Mouse (Mus musculus) left cerebral cortex, postnatal 10 days (tissue): ENCODE data around the gene Noxred1. TPM values are rescaled to one million over a fixed set of nuclear protein-coding genes. Genes with fewer than 3 reads are reported as not detected.
"Not testable (repeated sequence)": the region's sequence is repeated elsewhere in the genome, so short reads cannot be mapped to it uniquely, and the experiment has no call there.

Experiments
- DNase-seq, 2 experiments: peaks; one replicate each; pipeline ENCODE4 v3.0.0; 2021 to 2022; ENCODE audit warnings: low spot score in 2 of 2, mixed read lengths in 1 of 2; ENCODE audit errors: extremely low spot score in 1 of 2
- intact Hi-C: fragments of 180-260 bp; cut with DNase I; formaldehyde crosslinking; loops from one replicate; pipeline ENCODE4 v1.15.1; 2025
- total RNA-seq, 2 experiments: library from RNA; stranded (reverse); gene quantifications; 2 replicates each; pipeline ENCODE4 v1.2.3; 2021

Noxred1 gene
- under 1 TPM; 0.71 to 0.81 TPM for total RNA-seq

DNA sequence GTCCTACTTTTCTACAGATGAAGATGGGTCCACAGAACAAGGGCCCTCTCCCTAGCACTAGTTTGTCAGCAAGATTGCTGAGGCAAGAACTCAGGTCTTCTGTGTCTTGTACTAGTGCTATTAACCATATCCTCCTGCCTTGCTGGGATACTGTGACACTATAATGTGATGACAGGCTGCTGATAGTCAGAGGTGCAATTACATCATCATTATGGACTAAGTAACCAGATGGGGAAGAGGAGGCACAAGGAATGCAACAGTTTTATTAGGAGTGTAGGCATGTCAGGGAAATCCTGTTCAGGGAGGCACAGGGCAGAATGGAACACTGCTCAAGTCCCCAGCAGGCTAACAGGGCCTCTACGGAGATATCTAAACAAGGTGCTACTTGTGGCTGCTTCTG is at the start of gene Noxred1:
TSS of gene Noxred1 (minus strand) at position 101 of the 400 bp plus-strand sequence.
- intact Hi-C loops: no loop called here
- no peak for DNase-seq

DNA sequence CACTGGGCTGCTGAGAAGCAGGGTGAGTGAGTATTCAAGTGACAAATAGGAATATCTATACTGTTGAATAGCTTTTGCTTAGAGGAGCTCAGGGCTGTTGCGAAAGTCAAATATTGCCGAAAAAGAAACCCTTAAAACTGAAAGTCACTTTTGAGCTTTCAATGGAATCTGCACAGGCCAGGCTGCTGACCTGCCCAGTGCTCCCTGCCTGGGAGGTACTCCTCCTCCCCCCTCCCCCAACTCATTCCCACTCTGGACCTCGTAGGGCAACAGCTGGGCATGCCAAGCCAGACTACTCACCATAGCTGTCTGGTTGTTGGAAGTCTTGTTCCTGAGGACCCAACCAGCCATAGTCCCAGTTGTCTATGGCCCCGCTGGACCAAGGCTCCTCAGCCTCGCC is 46.2 kb upstream of the Noxred1 start:
- intact Hi-C loops: no loop called here
- no peak for DNase-seq

DNA sequence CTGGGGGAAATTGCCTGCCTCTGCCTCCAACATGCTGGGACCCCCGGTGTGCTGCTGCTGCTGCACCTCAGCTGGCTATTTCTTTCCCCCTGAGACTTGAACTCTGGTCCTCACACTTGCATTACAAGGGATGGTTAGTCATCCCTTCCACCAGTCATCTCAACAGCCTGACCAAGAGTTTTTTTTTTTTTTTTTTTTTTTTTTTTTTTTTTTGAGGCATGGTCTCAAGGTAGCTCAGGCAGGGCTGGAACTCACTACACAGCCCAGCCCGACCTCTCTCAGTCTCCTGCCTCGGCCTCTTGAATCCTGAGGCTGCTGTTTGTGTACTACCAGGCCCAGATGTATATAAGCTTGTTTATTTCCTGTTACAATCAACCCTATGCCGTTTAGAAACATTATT is 45.7 kb upstream of the Noxred1 start:
- DNase-seq: no peak
- intact Hi-C loops: no loop called here

DNA sequence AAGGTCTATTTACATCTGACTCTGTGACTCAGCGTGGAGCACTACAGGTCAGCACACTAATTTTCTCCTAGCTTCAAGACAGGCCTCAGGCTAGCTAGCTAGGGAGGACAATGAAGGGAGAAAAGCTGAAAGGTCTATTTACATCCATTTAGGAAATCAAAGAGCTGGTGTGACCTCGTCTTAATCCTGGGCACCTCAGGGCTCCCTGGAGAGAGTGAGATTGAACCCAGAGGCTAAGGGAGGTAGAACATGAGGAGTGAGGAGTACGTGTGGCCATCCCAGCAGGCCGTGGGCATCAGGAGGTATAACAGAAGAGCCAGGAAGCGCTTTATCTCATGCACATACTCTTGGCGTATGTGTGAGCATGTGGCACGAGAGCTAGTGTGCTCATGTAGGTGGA is 45.2 kb upstream of the Noxred1 start:
- intact Hi-C loops: no loop called here
- DNase-seq: no peak

DNA sequence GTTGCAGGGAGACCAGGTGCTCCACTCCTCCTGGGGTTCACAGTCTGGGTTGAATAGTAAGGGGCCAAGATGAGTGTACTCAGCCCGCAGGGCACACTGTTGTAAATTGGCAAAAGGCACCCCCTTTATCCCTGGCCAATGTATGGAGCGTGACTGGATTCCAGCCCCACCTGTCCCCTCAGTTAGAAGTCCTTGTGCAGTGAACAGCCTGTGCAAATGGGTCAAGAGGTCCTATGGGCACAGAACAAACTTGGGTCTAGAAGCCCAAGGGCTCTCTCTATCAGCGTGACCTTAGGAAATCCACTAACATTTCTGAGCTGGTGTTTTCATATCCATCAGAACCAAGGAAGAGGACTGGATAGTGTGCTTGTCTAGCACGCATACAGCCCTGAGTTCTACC is 44.2 kb upstream of the Noxred1 start:
- intact Hi-C loops: no loop called here
- no peak for DNase-seq

DNA sequence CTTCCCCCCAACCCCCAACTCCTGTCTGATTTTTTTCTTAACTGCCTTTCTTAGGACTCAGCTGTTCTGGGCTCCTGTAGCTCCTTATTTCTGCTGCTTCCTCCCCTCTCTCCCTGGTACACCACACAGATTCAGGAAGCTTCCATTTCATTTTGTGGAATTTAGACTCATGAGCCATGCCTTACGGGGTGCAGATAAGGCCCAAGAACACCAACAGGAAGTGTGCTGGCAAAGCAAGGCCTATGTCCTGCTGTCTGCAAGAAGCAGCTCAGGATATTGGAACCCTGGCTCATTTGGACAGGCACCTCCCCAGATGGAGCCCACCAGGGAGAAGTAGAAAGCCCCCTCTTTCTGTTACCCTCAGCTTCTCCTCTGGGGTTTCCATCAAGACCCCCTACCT is 43.2 kb upstream of the Noxred1 start:
- DNase-seq: no peak
- intact Hi-C loops: no loop called here

DNA sequence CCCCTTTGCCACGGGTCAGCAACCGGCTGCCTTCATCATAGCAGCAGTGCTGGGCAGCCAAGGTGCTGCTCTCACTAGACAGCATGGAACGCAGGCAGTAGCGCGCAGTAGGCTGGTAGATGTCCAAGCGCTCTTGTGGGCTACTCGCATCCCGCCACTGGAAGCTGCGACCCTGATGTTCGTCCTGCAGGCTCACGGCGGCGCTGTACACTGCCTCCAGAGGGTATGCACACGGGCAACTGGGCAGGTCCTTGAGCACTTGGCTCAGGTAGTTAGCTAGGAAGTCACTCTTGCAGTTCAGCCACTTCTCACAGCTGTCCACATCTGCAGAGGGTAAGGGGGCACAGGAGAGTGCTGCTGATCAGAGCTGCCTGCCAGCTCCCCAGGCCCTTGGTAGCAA is 41.3 kb upstream of the Noxred1 start:
- intact Hi-C loops: no loop called here
- no peak for DNase-seq

DNA sequence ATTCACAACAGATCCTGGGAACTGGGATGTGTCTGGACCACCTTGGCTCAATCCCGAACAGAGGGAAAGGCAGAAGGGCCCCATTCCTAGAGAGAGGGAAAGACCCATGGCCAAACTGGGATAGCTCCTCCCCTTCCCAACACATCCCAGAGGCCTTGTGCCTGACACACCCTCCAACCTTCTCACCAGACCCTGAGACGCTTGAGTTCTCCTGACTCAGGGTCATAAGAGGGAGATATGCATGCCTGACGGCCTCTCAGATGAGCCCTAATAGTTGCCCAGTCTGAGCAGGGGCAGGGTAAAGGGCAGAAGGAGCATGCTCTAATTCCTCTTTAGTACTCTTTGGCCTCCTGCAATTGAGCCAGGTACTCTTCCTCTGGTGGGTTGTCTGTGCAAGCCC is 40.8 kb upstream of the Noxred1 start:
- DNase-seq: no peak
- intact Hi-C loops: no loop called here

DNA sequence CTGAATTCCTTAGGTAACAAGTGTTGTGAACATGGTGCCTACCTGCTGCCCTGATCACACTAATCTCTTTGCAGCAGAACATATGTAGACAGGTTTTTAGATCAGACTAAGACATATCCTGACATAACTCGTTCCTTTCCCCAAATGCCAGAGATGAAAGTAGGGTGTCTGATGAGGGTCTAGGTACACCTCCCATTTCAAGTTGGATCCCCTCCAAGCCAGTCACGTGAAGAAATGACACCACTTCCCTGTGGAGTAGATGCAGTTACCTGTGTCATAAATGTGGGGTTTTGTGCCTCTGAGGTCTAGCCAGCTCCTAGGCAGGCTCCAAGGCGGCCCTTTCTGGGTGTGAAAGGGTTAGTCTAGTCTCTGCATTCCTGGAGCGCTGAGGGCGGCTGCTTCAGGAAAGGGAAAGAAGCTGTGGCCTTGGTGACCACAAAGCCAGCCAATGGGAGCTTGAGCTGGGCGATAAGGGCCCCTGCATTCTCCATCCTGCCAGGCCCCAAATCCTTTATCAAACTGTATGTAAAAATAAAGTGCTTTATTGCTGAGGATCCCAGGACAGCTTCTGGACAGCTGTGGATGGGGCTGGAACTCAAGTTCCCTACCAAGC is 39.7 kb upstream of the Noxred1 start:
- intact Hi-C loops: no loop called here
- no peak for DNase-seq

DNA sequence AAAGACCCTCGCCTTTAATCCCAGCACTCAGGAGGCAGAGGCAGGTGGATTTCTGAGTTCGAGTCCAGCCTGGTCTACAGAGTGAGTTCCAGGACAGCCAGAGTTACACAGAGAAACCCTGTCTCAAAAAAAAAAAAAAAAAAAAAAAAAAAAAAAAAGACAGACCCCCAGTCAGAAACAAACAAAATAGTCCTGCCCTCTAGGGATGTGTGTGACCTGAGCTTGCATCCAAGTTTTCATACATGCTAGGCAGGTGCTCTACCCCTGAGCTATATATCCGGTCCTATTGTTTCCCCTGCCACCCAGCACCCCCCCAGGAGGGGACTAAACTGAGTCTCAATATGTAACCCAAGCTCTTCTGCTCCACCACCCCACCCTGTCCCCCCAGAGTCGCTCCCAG is 38.7 kb upstream of the Noxred1 start:
- DNase-seq, intact Hi-C loops: not testable (repeated sequence)

DNA sequence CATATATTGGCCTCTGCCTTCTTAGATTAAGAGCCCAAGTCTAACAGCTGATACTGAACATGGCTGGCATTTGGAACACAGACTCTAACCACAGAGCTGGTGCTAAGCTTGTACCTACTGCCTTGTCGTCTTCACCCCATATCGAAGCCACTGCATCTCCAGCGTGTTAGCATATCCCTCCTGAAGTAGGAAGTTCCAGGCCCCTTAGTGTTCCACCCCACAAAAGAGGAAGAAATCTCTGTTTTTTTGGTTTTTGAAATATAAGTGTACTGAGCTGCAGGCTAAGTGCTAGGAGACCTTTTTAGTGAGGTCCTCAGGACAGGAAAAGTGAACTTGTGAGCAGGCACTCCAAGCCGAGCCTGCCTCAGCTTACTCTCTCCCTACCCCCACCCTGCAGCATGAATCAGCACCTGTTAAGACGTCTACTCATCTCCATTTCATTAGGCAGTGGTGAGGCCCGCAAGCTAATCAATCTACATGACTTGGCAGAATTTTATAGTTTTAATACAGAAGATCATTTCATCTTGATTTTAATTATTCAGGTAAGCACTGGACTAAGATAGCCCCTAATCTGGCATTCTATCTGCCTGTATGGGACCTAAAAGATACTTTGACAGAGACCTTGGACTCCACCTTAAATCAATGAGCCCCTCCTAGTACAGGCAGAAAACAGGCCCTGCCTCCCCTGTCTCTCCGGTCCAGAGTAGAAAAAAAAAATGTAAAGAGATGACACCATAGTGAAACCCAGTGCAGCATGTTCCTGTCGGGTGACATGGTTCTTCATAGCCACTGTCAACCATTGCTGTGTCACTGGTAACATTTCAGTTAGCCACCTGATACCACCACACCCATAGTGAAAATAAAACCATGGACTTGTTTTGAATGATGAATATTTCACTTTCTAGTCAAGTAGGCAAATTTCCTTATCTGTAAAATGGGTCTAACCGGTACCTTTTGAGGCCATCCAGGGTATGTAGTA is 36.6 kb upstream of the Noxred1 start:
- DNase-seq: no peak
- intact Hi-C loops: no loop called here

DNA sequence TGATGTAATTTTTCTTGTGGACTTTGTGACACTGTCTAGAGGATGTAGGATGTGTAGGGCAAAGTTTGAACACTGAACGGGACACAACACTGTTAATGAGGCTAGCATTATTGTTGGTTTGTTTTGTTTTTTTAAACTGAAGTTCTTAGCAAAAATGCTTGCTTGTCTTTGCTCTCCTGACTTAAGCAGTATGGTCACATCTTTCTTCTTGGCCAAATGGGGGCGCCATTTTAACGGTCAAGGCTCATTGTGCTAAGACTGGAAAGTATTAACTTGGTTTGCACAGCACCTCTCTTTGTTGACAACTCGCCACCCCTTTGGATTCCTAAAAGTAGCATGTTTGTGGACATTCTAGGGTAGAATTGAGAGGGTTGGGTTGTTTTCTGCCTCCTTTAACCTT is 29.1 kb upstream of the Noxred1 start:
- peak; percentile 16 to 53 for DNase-seq
- intact Hi-C loops: loop anchor here (2.0 kb wide), 1 partner anchor 67 kb away; no protein-coding TSS in a partner anchor

DNA sequence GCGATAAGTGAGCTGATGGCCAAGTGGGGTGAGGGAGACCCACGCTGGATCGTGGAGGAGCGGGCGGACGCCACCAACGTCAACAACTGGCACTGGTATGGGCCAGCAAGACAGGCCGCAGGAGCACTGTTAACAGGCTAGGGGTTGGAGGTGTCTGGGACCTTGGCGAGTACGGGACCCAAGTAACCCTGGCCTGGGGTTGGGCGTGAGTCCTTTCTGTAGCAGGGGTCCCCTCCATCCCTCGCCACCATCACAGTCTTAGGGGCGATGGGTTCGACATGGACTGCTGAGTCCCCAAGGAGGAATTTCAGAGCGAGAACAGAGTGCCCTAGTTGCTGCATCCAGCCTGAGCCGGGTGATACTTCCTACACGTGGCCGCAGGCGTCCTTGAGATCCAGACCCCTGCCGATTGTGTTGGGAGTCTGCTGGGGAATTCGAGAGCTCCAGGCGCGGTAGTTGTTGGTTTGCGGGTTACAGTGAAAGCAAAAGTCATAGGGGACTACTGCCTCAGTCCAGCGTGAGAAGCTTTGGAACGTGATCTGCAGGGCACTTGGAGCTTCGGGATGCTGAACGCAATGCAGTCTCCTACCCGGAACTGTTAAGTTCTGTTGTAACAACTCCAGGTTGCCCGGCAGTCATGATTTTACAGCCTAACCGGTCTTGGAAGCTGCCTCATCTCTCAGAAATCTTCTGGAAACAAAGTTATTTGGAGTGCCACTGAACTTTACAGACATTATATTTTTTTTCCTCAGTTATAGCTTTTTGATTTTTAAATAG is 28.5 kb upstream of the Noxred1 start:
- DNase-seq: no peak
- intact Hi-C loops: loop anchor here (2.0 kb wide), 1 partner anchor 68 kb away; no protein-coding TSS in a partner anchor

DNA sequence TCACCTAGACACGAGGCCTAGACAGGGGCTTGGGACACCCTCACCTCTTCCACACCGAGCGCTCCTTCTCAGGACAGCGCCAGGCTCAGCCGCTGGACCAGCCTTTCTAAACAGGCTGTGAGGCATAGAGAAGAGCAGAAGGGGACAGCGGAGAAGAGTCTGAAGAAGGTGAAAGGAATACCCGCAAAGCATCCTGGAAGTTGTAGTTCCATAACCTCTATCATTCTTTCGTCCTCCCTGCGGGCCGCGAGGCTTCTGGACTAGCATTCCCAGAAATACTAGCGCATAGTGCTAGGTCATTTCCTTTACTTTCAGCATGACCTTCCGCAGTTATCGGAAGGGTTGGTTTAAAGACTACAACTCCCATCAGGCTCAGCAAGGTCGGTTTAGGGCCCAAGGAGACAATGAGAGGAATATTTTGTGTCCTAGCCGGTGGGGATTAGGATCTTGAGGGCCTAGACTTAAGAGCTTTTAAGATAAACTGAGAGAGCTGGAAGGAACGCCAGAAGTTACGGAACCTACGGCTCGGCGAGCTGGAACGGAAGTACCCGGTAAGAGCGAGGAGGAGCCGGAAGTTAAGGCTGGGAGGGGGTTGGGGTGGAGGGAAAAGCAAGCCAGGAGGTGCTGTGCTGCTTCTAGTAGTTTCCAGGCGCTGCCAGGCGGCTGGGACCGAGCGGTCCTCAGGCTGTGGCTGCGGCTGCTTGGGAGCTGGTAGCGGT is 27.7 kb upstream of the Noxred1 start, which contains the start of the genes Vipas39 and Ahsa1:
TSS of gene Vipas39 (minus strand) at position 149 of the 719 bp plus-strand sequence.
TSS of gene Ahsa1 (plus strand) at position 372 of the 719 bp plus-strand sequence.
- intact Hi-C loops: loop anchor here (2.0 kb wide), 1 partner anchor 69 kb away; no protein-coding TSS in a partner anchor
- peak; percentile 89 to 94 for DNase-seq

DNA sequence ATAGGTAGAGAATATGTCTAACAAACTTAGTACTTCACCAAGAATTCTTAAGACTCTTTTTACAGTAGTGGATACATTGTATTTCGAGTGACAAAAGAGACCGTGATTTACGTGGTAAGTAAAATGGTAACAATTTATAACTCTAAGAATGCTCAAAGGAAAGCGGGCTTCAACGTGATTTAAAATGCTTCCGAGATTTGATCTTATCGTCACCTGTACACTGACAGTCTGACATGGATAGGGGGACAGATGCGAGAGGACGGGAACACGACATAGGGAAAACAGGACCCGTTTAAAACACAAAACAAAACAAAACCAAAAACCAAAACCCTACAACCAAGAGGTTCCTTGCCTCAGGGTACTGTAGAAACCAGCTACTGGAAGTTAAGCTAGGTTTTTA is 26.9 kb upstream of the Noxred1 start:
- intact Hi-C loops: no loop called here

DNA sequence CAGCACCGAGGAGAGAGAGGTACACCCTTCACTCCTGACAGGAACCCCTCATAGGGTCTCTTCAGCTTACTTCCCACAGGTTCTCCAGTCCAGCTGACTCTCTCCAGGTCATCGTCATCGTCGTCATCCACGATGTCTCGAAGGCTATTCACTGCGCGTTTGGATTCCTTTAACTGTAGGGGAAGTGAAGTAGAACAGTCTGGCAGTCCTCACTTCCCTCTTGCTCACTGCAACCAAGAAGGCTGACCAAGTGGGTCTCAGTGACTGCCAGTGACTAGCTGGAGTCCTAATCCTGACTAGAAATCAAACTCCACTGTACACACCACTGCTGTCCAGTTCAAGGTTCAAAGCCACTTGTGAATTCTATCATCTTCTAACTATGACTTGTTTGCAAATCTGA is 22.0 kb upstream of the Noxred1 start:
- intact Hi-C loops: no loop called here
- no peak for DNase-seq

More for the DNA sequence above, 26.9 kb upstream of the Noxred1 start:
- DNase-seq: no peak

DNA sequence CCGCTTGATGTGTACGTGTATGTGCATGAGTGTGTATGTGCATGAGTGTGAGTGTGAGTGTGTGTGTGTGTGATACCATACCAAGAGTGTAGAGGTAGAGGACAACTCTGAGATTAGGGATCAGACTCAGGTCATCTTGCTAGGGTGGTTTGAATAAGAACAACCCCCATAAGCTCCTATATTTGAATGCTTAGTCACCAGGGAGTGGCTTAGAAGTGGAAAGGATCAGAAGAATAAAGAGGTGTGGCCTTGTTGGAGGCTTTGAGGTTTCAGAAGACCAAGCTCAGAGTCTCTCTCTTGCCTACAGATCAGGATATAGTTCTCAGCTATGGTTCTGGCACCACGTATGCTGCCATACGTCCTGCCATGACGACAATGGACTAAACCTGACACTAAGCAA is 18.1 kb upstream of the Noxred1 start:
- DNase-seq: no peak
- intact Hi-C loops: loop anchor here (10.0 kb wide), 1 partner anchor 198 kb away; no protein-coding TSS in a partner anchor

DNA sequence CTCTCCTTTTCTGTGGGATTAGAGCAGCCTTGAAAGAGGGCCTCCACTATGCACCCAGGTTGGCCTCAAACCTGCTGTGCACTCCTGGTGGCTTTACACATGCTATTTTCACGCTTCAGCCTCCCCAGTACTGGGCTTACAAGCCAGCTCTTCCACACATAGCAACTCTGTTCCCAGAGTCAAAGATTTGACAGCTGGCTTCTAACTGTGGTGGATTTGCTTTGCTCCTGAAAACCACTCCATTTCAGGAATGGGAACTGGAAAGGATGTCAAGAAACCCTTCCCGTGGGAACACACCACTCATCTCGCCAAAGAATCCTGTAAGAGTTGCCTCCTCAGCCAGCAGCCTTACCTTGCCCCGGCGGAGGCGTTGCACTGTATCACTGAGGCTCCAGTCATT is 15.3 kb upstream of the Noxred1 start:
- intact Hi-C loops: loop anchor here (10.0 kb wide), 1 partner anchor 201 kb away; no protein-coding TSS in a partner anchor
- no peak for DNase-seq
